Mouse (Mus musculus): ENCODE results near the gene Krt8. TPM values are rescaled to one million over a fixed set of nuclear protein-coding genes. Genes with fewer than 3 reads are reported as not detected.

The Krt8 gene
- polyA plus RNA-seq, 2 experiments: 7.9 to 19.8 TPM

DNA sequence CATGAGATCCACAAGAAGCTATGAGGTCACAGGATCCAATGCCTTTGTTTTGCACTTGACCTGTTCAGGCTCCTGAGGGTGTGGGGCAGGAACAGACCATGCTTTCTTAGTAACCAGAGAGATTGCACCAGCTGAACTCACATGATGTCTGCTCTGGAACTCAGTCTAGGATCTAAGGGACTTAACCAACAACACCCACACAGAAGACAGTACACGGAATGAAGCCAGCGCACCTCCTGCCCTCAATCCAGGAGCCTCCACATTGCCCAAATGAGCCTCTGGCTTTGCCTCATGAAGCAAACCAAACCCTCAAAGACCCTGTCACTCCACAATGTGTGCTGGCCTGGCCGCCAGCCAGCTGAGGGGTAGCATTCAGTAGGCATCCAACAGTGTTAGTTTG lies 45.4 kb downstream of the Krt8 start:
- H3K27me3 ChIP-seq (ENCODE audit: control insufficient read depth, insufficient read depth, low read length): no peaks in the 10 kb centered on the region
- H3K9me3 ChIP-seq (ENCODE audit: control insufficient read depth, low read length): no peaks in the 10 kb centered on the region
- 93% methylated on average over 3 of the region's 3 CpGs for WGBS
- ATAC-seq (ENCODE audit: low FRiP score, low read depth): no peak
- no peaks in the 10 kb centered on the region for H3K36me3 ChIP-seq (ENCODE audit: control insufficient read depth, insufficient read depth, low read length)
- no peak overlapping the region for H3K27ac ChIP-seq (replicated peaks; ENCODE audit: low read depth, low read length)
- no peak overlapping the region for H3K9ac ChIP-seq (ENCODE audit: low read depth, low read length, severe bottlenecking)
- no peak for TF ChIP-seq POLR2A (IDR thresholded peaks at IDR 0.05; ENCODE audit: borderline replicate concordance, extremely low read depth, insufficient read depth, insufficient read length)
- H3K4me3 ChIP-seq (replicated peaks; ENCODE audit: low read length): no peak overlapping the region
- H3K4me2 ChIP-seq (replicated peaks; ENCODE audit: low read depth, low read length, severe bottlenecking): no peak overlapping the region
- DNase-seq (ENCODE audit: low spot score): no peak
- no peaks in the 10 kb centered on the region for H3K4me1 ChIP-seq (ENCODE audit: control insufficient read depth, insufficient read depth, low read length)

DNA sequence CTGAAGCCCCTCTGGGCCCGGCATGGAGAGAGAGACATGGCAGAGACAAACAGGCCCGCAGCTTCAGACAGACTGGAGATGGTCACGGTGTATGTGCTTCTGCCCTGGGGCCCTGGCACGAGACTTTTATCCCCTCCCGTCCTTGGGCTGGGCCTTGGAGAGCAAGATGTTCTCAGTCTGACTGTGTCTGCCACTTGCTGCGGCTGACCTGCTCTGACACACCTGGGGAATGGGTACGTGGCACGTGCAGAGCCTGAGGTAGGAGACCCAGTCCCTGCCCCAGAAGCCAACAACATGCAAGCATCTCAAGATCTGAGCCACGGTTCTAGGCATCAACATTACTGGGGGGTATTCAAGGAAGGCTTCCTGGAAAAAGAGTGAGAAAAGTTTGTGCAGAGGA lies 50.1 kb downstream of the Krt8 start, which contains the start of gene Krt78:
Gene Krt78 (minus strand): TSS at position 101 of the 400 bp plus-strand sequence.
- 78% methylated on average over 9 of the region's 9 CpGs for WGBS
- H3K4me2 ChIP-seq (replicated peaks; ENCODE audit: low read depth, low read length, severe bottlenecking): no peak within 1 kb of the TSS

DNA sequence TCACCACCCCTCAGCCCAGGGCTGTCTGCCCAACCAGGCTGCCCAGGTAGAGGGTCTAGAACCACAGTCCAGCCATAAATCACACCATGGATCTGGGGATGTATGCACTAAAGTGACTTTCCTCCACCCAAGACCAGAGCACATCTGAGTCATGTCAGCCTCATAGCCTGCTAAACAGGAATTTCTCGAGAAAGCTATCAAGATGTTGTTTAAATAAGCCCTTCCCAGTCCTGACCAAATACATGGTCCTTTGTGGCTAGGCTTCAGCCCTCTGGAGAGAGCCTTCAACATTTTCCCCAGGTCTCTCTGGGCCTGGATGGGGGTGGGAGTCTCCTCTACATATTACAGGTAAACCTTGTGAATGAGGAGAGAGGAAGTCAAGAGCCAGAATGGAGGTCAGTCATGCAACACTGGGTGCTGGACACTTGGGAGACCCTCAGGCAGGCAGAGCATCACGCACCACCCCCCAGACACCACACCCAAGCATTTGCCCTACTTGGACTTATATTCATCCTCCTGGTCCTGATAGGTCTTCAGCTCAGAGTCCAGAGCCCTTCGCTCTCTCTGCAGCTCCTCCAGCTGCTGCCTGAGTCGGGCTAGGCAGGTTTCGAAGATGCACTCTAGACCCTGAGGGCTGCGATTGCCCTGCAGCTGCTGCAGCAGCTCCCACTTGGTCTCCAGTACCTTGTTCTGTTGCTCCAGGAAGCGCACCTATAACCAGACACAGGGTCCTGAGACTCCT lies 51.4 kb downstream of the Krt8 start:
- no peak overlapping the region for H3K9ac ChIP-seq (ENCODE audit: low read depth, low read length, severe bottlenecking)
- ATAC-seq (ENCODE audit: low FRiP score, low read depth) (no peak), DNase-seq (ENCODE audit: low spot score) (no peak)
- H3K4me2 ChIP-seq (replicated peaks; ENCODE audit: low read depth, low read length, severe bottlenecking): no peak overlapping the region
- no peaks in the 10 kb centered on the region for H3K4me1 ChIP-seq (ENCODE audit: control insufficient read depth, insufficient read depth, low read length)
- no peaks in the 10 kb centered on the region for H3K9me3 ChIP-seq (ENCODE audit: control insufficient read depth, low read length)
- WGBS: 79% methylated on average over 7 of the region's 7 CpGs
- H3K4me3 ChIP-seq (replicated peaks; ENCODE audit: low read length): no peak overlapping the region
- H3K27ac ChIP-seq (replicated peaks; ENCODE audit: low read depth, low read length): no peak overlapping the region
- TF ChIP-seq POLR2A (IDR thresholded peaks at IDR 0.05; ENCODE audit: borderline replicate concordance, extremely low read depth, insufficient read depth, insufficient read length): no peak
- H3K36me3 ChIP-seq (ENCODE audit: control insufficient read depth, insufficient read depth, low read length): no peaks in the 10 kb centered on the region
- H3K27me3 ChIP-seq (ENCODE audit: control insufficient read depth, insufficient read depth, low read length): no peaks in the 10 kb centered on the region

More for the DNA sequence above, 50.1 kb downstream of the Krt8 start, which contains the start of gene Krt78:
- Histone ChIP-seq H3K9me3 (ENCODE audit: control insufficient read depth, low read length) (no peaks in the 10 kb centered on the region), H3K36me3 (ENCODE audit: control insufficient read depth, insufficient read depth, low read length) (no peaks in the 10 kb centered on the region), H3K4me3 (replicated peaks; ENCODE audit: low read length) (no peak within 1 kb of the TSS), H3K27me3 (ENCODE audit: control insufficient read depth, insufficient read depth, low read length) (no peaks in the 10 kb centered on the region), H3K27ac (replicated peaks; ENCODE audit: low read depth, low read length) (no peak within 1 kb of the TSS), H3K9ac (ENCODE audit: low read depth, low read length, severe bottlenecking) (no peak within 1 kb of the TSS), H3K4me1 (ENCODE audit: control insufficient read depth, insufficient read depth, low read length) (no peaks in the 10 kb centered on the region)
- ATAC-seq (ENCODE audit: low FRiP score, low read depth) (no peak), DNase-seq (ENCODE audit: low spot score) (no peak)
- TF ChIP-seq POLR2A (IDR thresholded peaks at IDR 0.05; ENCODE audit: borderline replicate concordance, extremely low read depth, insufficient read depth, insufficient read length): no peak

Other genes starting within 250 kb of the Krt8 start
- 0.15 and 0.36 TPM in 2 replicates for gene Krt72, start 218.0 kb downstream of the Krt8 start, polyA plus RNA-seq (2012; rRNA removed)
- gene Krt72, start 218.0 kb downstream of the Krt8 start, polyA plus RNA-seq (2014; fragmentation: Nextera tagmentation; extraction: Ambion mirVana): 0.40 and 1.0 TPM in 2 replicates
- gene Krt73, start 202.1 kb downstream of the Krt8 start, polyA plus RNA-seq (2012; rRNA removed): 0.03 and 0.04 TPM in 2 replicates
- gene Krt73, start 202.1 kb downstream of the Krt8 start, polyA plus RNA-seq (2014; fragmentation: Nextera tagmentation; extraction: Ambion mirVana): not detected in 2 replicates
- 0.37 and 0.45 TPM in 2 replicates for gene Krt2, start 186.3 kb downstream of the Krt8 start, polyA plus RNA-seq (2012; rRNA removed)
- 0.34 and 0.46 TPM in 2 replicates for gene Krt2, start 186.3 kb downstream of the Krt8 start, polyA plus RNA-seq (2014; fragmentation: Nextera tagmentation; extraction: Ambion mirVana)
- 149 and 235 TPM in 2 replicates for gene Krt1, start 153.7 kb downstream of the Krt8 start, polyA plus RNA-seq (2012; rRNA removed)
- gene Krt1, start 153.7 kb downstream of the Krt8 start, polyA plus RNA-seq (2014; fragmentation: Nextera tagmentation; extraction: Ambion mirVana): 167 and 206 TPM in 2 replicates
- 10.0 and 19.9 TPM in 2 replicates for gene Krt77, start 134.8 kb downstream of the Krt8 start, polyA plus RNA-seq (2012; rRNA removed)
- 16.4 and 32.8 TPM in 2 replicates for gene Krt77, start 134.8 kb downstream of the Krt8 start, polyA plus RNA-seq (2014; fragmentation: Nextera tagmentation; extraction: Ambion mirVana)
- gene Krt76, start 111.6 kb downstream of the Krt8 start, polyA plus RNA-seq (2012; rRNA removed): not detected in 2 replicates
- 0.08 TPM in 1 of 2 replicates, not detected in the other for gene Krt76, start 111.6 kb downstream of the Krt8 start, polyA plus RNA-seq (2014; fragmentation: Nextera tagmentation; extraction: Ambion mirVana)
- gene Krt4, start 79.7 kb downstream of the Krt8 start, polyA plus RNA-seq (2012; rRNA removed): 27.0 and 51.0 TPM in 2 replicates
- gene Krt4, start 79.7 kb downstream of the Krt8 start, polyA plus RNA-seq (2014; fragmentation: Nextera tagmentation; extraction: Ambion mirVana): 180 and 268 TPM in 2 replicates
- gene Krt79, start 64.2 kb downstream of the Krt8 start, polyA plus RNA-seq (2012; rRNA removed): 0.18 and 0.23 TPM in 2 replicates
- gene Krt79, start 64.2 kb downstream of the Krt8 start, polyA plus RNA-seq (2014; fragmentation: Nextera tagmentation; extraction: Ambion mirVana): 0.29 and 0.51 TPM in 2 replicates
- 0.04 and 0.09 TPM in 2 replicates for gene Krt78, start 50.2 kb downstream of the Krt8 start, polyA plus RNA-seq (2012; rRNA removed)
- 0.08 and 0.22 TPM in 2 replicates for gene Krt78, start 50.2 kb downstream of the Krt8 start, polyA plus RNA-seq (2014; fragmentation: Nextera tagmentation; extraction: Ambion mirVana)
- gene Krt18, start 23.7 kb upstream of the Krt8 start, polyA plus RNA-seq (2012; rRNA removed): 5.9 and 7.6 TPM in 2 replicates
- 16.4 and 22.3 TPM in 2 replicates for gene Krt18, start 23.7 kb upstream of the Krt8 start, polyA plus RNA-seq (2014; fragmentation: Nextera tagmentation; extraction: Ambion mirVana)
- gene Eif4b, start 69.3 kb upstream of the Krt8 start, polyA plus RNA-seq (2012; rRNA removed): 165 and 199 TPM in 2 replicates
- gene Eif4b, start 69.3 kb upstream of the Krt8 start, polyA plus RNA-seq (2014; fragmentation: Nextera tagmentation; extraction: Ambion mirVana): 133 and 134 TPM in 2 replicates
- gene Tns2, start 95.9 kb upstream of the Krt8 start, polyA plus RNA-seq (2012; rRNA removed): 114 and 134 TPM in 2 replicates
- 62.5 and 66.3 TPM in 2 replicates for gene Tns2, start 95.9 kb upstream of the Krt8 start, polyA plus RNA-seq (2014; fragmentation: Nextera tagmentation; extraction: Ambion mirVana)
- 37.4 and 39.8 TPM in 2 replicates for gene Spryd3, start 131.8 kb upstream of the Krt8 start, polyA plus RNA-seq (2012; rRNA removed)
- 18.7 and 18.9 TPM in 2 replicates for gene Spryd3, start 131.8 kb upstream of the Krt8 start, polyA plus RNA-seq (2014; fragmentation: Nextera tagmentation; extraction: Ambion mirVana)
- gene Igfbp6, start 139.9 kb upstream of the Krt8 start, polyA plus RNA-seq (2012; rRNA removed): 6.2 and 8.1 TPM in 2 replicates
- 11.7 and 11.9 TPM in 2 replicates for gene Igfbp6, start 139.9 kb upstream of the Krt8 start, polyA plus RNA-seq (2014; fragmentation: Nextera tagmentation; extraction: Ambion mirVana)
- gene Soat2, start 146.0 kb upstream of the Krt8 start, polyA plus RNA-seq (2012; rRNA removed): 0.87 and 1.1 TPM in 2 replicates
- 0.48 and 0.76 TPM in 2 replicates for gene Soat2, start 146.0 kb upstream of the Krt8 start, polyA plus RNA-seq (2014; fragmentation: Nextera tagmentation; extraction: Ambion mirVana)
- gene Zfp740, start 198.8 kb upstream of the Krt8 start, polyA plus RNA-seq (2012; rRNA removed): 89.4 and 96.0 TPM in 2 replicates
- gene Zfp740, start 198.8 kb upstream of the Krt8 start, polyA plus RNA-seq (2014; fragmentation: Nextera tagmentation; extraction: Ambion mirVana): 53.8 and 64.0 TPM in 2 replicates
- gene Csad, start 200.2 kb upstream of the Krt8 start, polyA plus RNA-seq (2012; rRNA removed): 112 and 130 TPM in 2 replicates
- gene Csad, start 200.2 kb upstream of the Krt8 start, polyA plus RNA-seq (2014; fragmentation: Nextera tagmentation; extraction: Ambion mirVana): 66.1 and 75.3 TPM in 2 replicates
- 2.7 and 3.0 TPM in 2 replicates for gene Itgb7, start 227.5 kb upstream of the Krt8 start, polyA plus RNA-seq (2012; rRNA removed)
- 4.2 and 6.5 TPM in 2 replicates for gene Itgb7, start 227.5 kb upstream of the Krt8 start, polyA plus RNA-seq (2014; fragmentation: Nextera tagmentation; extraction: Ambion mirVana)

Data from limb, embryonic 14.5 days (tissue).